Mouse (Mus musculus) hindbrain, embryonic 13.5 days (tissue): ENCODE measurements around the gene Ccl4. TPM values are rescaled to one million over a fixed set of nuclear protein-coding genes. Genes with fewer than 3 reads are reported as not detected.

ENCODE experiments used
- ATAC-seq: fragments of 200-750 bp; cut with Nextera tagmentation; 2 replicates; pipeline ENCODE4 v1.8.0; 2017; ENCODE audit warnings: moderate TSS enrichment; ENCODE audit not compliant: low FRiP score
- H3K27ac ChIP-seq: fragments of 300-500 bp; sonication (generic); 2 replicates; pipeline ENCODE4 v1.5.1; 2015; ENCODE audit warnings: inconsistent platforms, mild to moderate bottlenecking, moderate library complexity
- H3K27me3 ChIP-seq: fragments of 300-500 bp; sonication (generic); 2 replicates; pipeline ENCODE4 v1.6.1; 2015; ENCODE audit warnings: mild to moderate bottlenecking, inconsistent platforms
- H3K36me3 ChIP-seq: fragments of 300-500 bp; sonication (generic); 2 replicates; pipeline ENCODE4 v1.6.1; 2015; ENCODE audit warnings: mild to moderate bottlenecking, inconsistent platforms
- H3K4me1 ChIP-seq: fragments of 300-500 bp; sonication (generic); replicated peaks from 2 replicates; pipeline ENCODE4 v1.6.1; 2015; ENCODE audit warnings: inconsistent platforms
- H3K4me2 ChIP-seq: fragments of 300-500 bp; sonication (generic); 2 replicates; pipeline ENCODE4 v1.6.1; 2015; ENCODE audit warnings: inconsistent platforms, mild to moderate bottlenecking, moderate library complexity
- H3K4me3 ChIP-seq: fragments of 300-500 bp; sonication (generic); 2 replicates; pipeline ENCODE4 v1.5.1; 2015; ENCODE audit warnings: mild to moderate bottlenecking, inconsistent platforms
- H3K9ac ChIP-seq: fragments of 300-500 bp; sonication (generic); 2 replicates; pipeline ENCODE4 v1.6.1; 2015; ENCODE audit warnings: mild to moderate bottlenecking, inconsistent platforms
- H3K9me3 ChIP-seq: fragments of 300-500 bp; sonication (generic); 2 replicates; pipeline ENCODE4 v1.6.1; 2016; ENCODE audit warnings: inconsistent platforms
- WGBS: fragments of 180-500 bp; shearing (Covaris S2); methylation state at CpG from one replicate; pipeline ENCODE4 v1.1.7; 2015; 5-methylcytosine and 5-hydroxymethylcytosine counted together
- polyA plus RNA-seq: library from polyadenylated mRNA; unstranded; fragments of >200 nt; fragmentation: Nextera tagmentation; extraction: Ambion mirVana; gene quantifications from 2 replicates; pipeline ENCODE4 v1.2.1, GENCODE M21; 2015

Gene Ccl4
- polyA plus RNA-seq, 1 experiment from 2014 or later: 0.71 TPM

- H3K27me3 ChIP-seq: no peaks in the 10 kb centered on the region
Observed at GRCm38 (mm10) chr11:83639533-83639932, 22.9 kb upstream of the Ccl4 start.

GRCm38 (mm10) chr11:83640141-83640540 is 22.2 kb upstream of the Ccl4 start:
- H3K27me3 ChIP-seq: no peaks in the 10 kb centered on the region
- no peaks in the 10 kb centered on the region for H3K4me1 ChIP-seq
- H3K4me2 ChIP-seq: no peak overlapping the region
- WGBS: 90% methylated on average over 5 of the region's 5 CpGs
- no peak overlapping the region for H3K4me3 ChIP-seq
- H3K27ac ChIP-seq: no peak overlapping the region
- ATAC-seq: no peak
- H3K36me3 ChIP-seq: no peaks in the 10 kb centered on the region
- no peak overlapping the region for H3K9ac ChIP-seq
- no peaks in the 10 kb centered on the region for H3K9me3 ChIP-seq

More at GRCm38 (mm10) chr11:83639533-83639932, 22.9 kb upstream of the Ccl4 start:
- Histone ChIP-seq H3K4me2 (no peak overlapping the region), H3K27ac (no peak overlapping the region), H3K36me3 (no peaks in the 10 kb centered on the region), H3K9ac (no peak overlapping the region), H3K9me3 (no peaks in the 10 kb centered on the region), H3K4me3 (no peak overlapping the region), H3K4me1 (no peaks in the 10 kb centered on the region)
- no peak for ATAC-seq
- WGBS: 72% methylated on average over 3 of the region's 3 CpGs

- no peak for ATAC-seq
- no peaks in the 10 kb centered on the region for H3K9me3 ChIP-seq
- no peaks in the 10 kb centered on the region for H3K4me1 ChIP-seq
- no peaks in the 10 kb centered on the region for H3K36me3 ChIP-seq
- no peak overlapping the region for H3K9ac ChIP-seq
- no peaks in the 10 kb centered on the region for H3K27me3 ChIP-seq
- no peak overlapping the region for H3K4me3 ChIP-seq
- H3K27ac ChIP-seq: no peak overlapping the region
- H3K4me2 ChIP-seq: no peak overlapping the region
- WGBS: 86% methylated on average over 2 of the region's 2 CpGs
Observed at GRCm38 (mm10) chr11:83641216-83641615, 21.2 kb upstream of the Ccl4 start.

DNA sequence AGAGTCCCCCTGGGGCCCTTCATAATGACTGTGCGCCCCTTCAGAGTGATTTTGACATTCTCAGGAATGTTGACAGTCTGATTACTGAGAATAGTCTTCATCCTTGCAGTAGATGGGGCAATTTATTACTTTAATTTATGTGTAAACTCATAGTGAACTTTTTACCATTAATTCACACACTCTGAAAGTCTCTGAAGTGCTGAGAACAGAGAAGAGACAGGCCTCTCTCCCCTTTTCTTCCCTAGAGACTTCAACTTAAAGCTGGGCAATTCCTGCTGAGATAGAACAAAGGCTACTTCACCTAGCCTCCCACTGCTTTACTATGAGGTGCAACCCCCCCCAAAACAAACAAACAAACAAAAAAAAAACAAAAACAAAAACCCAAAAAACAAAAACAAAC is 16.9 kb upstream of the Ccl4 start, which contains the start of gene Rpl9-ps1:
Gene Rpl9-ps1, minus strand, starts transcription at position 101 of the 400 bp plus-strand sequence.
- Histone ChIP-seq H3K9me3 (no peaks in the 10 kb centered on the region), H3K4me1 (no peaks in the 10 kb centered on the region), H3K36me3 (no peaks in the 10 kb centered on the region), H3K4me3 (no peak within 1 kb of the TSS), H3K27ac (no peak within 1 kb of the TSS), H3K9ac (no peak within 1 kb of the TSS), H3K27me3 (no peaks in the 10 kb centered on the region), H3K4me2 (no peak within 1 kb of the TSS)
- WGBS: 91% methylated on average over 1 of the region's 1 CpGs
- no peak for ATAC-seq

- Histone ChIP-seq H3K4me1 (no peaks in the 10 kb centered on the region), H3K27me3 (no peaks in the 10 kb centered on the region), H3K4me2 (no peak overlapping the region), H3K27ac (no peak overlapping the region), H3K9me3 (no peaks in the 10 kb centered on the region), H3K36me3 (no peaks in the 10 kb centered on the region), H3K4me3 (no peak overlapping the region), H3K9ac (no peak overlapping the region)
- ATAC-seq: no peak
- WGBS: 98% methylated on average over 6 of the region's 6 CpGs
Observed at GRCm38 (mm10) chr11:83646356-83647149, 15.8 kb upstream of the Ccl4 start.

DNA sequence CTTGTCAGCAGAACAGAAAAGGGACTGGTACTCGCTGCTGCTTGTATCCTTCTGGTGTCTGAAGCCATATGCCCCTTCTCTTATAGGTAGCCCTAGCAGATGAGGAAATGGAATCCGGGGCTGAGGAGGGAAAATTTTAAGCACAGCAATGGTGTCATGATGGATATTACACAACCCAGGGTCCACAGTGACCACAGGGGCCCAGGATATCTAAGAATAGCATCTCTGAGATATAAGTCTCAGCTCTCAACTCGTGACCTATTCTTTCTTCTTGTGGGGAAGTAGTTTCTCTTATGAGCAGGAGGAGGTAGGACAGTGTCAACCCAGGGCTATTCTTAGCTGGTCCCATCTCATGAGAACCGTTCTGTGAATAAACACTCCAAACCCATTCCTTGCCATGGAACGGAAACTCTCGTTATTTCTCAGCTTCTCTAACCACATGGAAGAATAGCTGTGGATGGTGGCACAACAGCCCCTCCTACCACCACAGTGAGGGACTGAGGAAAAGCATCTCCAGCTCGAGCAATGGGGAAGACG is 13.0 kb upstream of the Ccl4 start, which contains the start of gene Ccl3:
Gene Ccl3, minus strand, starts transcription at position 51 of the 537 bp plus-strand sequence.
- Histone ChIP-seq H3K4me3 (no peak within 1 kb of the TSS), H3K27me3 (no peaks in the 10 kb centered on the region), H3K9me3 (no peaks in the 10 kb centered on the region), H3K4me2 (no peak within 1 kb of the TSS), H3K27ac (no peak within 1 kb of the TSS), H3K4me1 (no peaks in the 10 kb centered on the region), H3K36me3 (no peaks in the 10 kb centered on the region), H3K9ac (no peak within 1 kb of the TSS)
- no peak for ATAC-seq
- 85% methylated on average over 8 of the region's 8 CpGs for WGBS

GRCm38 (mm10) chr11:83654606-83655005 is 7.8 kb upstream of the Ccl4 start:
- Histone ChIP-seq H3K27ac (no peak overlapping the region), H3K4me2 (no peak overlapping the region), H3K4me1 (no peaks in the 10 kb centered on the region), H3K36me3 (no peaks in the 10 kb centered on the region), H3K9ac (no peak overlapping the region), H3K9me3 (no peaks in the 10 kb centered on the region), H3K4me3 (no peak overlapping the region), H3K27me3 (no peaks in the 10 kb centered on the region)
- 92% methylated on average over 8 of the region's 8 CpGs for WGBS
- no peak for ATAC-seq

DNA sequence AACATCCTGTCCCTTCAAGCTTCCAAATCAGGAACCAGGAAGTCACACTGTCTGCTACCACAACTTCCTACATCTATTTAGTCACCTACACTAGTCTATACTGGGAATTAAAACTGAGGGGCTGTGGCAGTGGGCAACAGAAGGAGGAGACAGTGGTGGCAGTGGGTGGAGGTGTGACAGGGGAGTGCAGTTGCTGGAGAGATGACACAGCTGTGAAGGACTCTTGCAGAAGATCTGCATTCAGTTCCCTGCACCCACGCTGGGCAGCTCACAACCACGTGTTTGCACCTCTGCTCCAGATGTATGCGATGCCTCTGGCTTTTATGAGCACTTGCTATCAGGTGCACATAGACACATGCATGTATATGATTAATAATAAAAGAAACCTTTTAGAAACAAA is 4.9 kb upstream of the Ccl4 start:
- no peak overlapping the region for H3K9ac ChIP-seq
- no peak for ATAC-seq
- no peaks in the 10 kb centered on the region for H3K27me3 ChIP-seq
- no peak overlapping the region for H3K4me3 ChIP-seq
- H3K27ac ChIP-seq: no peak overlapping the region
- 94% methylated on average over 3 of the region's 3 CpGs for WGBS
- no peaks in the 10 kb centered on the region for H3K4me1 ChIP-seq
- no peaks in the 10 kb centered on the region for H3K9me3 ChIP-seq
- H3K4me2 ChIP-seq: no peak overlapping the region
- no peaks in the 10 kb centered on the region for H3K36me3 ChIP-seq

DNA sequence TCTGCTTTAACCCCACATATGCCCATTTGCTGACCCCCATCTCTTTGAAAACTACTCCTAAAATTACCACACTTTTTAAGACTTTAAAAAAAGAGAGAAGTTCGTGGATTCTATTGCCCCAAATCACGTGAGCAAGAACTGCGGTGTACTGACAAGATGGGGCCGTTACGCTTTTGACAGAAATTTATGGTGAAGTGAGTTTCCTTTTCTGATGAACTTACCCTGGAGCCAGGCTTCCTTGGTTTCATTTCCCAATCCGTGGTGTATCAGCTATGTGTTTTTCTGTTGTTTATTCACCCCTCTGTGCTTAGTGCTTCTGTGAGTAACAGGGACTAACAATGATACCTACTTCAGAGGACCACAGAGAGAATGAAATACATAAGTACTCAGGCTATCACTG is 3.6 kb upstream of the Ccl4 start:
- WGBS: 80% methylated on average over 6 of the region's 6 CpGs

DNA sequence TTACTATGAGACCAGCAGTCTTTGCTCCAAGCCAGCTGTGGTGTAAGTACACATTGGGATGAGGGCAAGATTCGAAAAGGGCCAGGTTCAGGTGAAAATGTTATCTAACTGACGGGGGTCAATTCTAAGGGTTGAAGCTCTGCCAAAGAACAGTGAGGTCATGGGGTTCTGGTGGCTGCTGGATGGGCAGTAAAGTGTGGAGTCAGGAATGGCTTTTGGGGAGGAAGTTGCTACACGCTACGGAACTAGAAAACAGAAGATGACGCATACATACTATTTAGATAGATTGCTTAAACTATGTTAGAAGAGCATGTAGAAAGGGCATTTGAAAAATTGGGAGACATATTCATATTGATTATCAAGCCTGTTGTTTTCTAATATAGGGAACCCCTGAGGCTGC is 1.1 kb downstream of the Ccl4 start:
- ATAC-seq: no peak
- Histone ChIP-seq H3K4me1 (no peaks in the 10 kb centered on the region), H3K27ac (no peak overlapping the region), H3K36me3 (no peaks in the 10 kb centered on the region), H3K9me3 (no peaks in the 10 kb centered on the region), H3K27me3 (no peaks in the 10 kb centered on the region), H3K4me3 (no peak overlapping the region), H3K9ac (no peak overlapping the region), H3K4me2 (no peak overlapping the region)
- WGBS: 86% methylated on average over 5 of the region's 5 CpGs

More for the DNA sequence above, 3.6 kb upstream of the Ccl4 start:
- no peak overlapping the region for H3K9ac ChIP-seq
- no peaks in the 10 kb centered on the region for H3K36me3 ChIP-seq
- no peaks in the 10 kb centered on the region for H3K27me3 ChIP-seq
- H3K4me1 ChIP-seq: no peaks in the 10 kb centered on the region
- H3K4me3 ChIP-seq: no peak overlapping the region
- no peak overlapping the region for H3K27ac ChIP-seq
- no peak for ATAC-seq
- H3K9me3 ChIP-seq: no peaks in the 10 kb centered on the region
- H3K4me2 ChIP-seq: no peak overlapping the region

- H3K9me3 ChIP-seq: no peaks in the 10 kb centered on the region
- H3K27me3 ChIP-seq: no peaks in the 10 kb centered on the region
- H3K4me1 ChIP-seq: no peaks in the 10 kb centered on the region
- ATAC-seq: no peak
- no peak overlapping the region for H3K27ac ChIP-seq
- H3K36me3 ChIP-seq: no peaks in the 10 kb centered on the region
- no peak overlapping the region for H3K4me3 ChIP-seq
- H3K4me2 ChIP-seq: no peak overlapping the region
- H3K9ac ChIP-seq: no peak overlapping the region
Observed at GRCm38 (mm10) chr11:83671743-83672142, 9.4 kb downstream of the Ccl4 start.

GRCm38 (mm10) chr11:83675665-83676064 is 13.3 kb downstream of the Ccl4 start:
- H3K4me1 ChIP-seq: no peaks in the 10 kb centered on the region
- WGBS: 85% methylated on average over 1 of the region's 1 CpGs
- no peak for ATAC-seq

GRCm38 (mm10) chr11:83689918-83690317 is 27.5 kb downstream of the Ccl4 start:
- H3K9ac ChIP-seq: no peak overlapping the region
- WGBS: 83% methylated on average over 1 of the region's 1 CpGs

More at GRCm38 (mm10) chr11:83675665-83676064, 13.3 kb downstream of the Ccl4 start:
- no peak overlapping the region for H3K4me2 ChIP-seq
- no peak overlapping the region for H3K9ac ChIP-seq
- H3K9me3 ChIP-seq: no peaks in the 10 kb centered on the region
- no peak overlapping the region for H3K27ac ChIP-seq
- H3K36me3 ChIP-seq: no peaks in the 10 kb centered on the region
- H3K4me3 ChIP-seq: no peak overlapping the region
- H3K27me3 ChIP-seq: no peaks in the 10 kb centered on the region

More at GRCm38 (mm10) chr11:83689918-83690317, 27.5 kb downstream of the Ccl4 start:
- Histone ChIP-seq H3K27ac (no peak overlapping the region), H3K36me3 (no peaks in the 10 kb centered on the region), H3K4me1 (no peaks in the 10 kb centered on the region), H3K4me2 (no peak overlapping the region), H3K9me3 (no peaks in the 10 kb centered on the region), H3K27me3 (no peaks in the 10 kb centered on the region), H3K4me3 (no peak overlapping the region)
- no peak for ATAC-seq
